Mouse (Mus musculus): ENCODE measurements around the gene Auts2. TPM values are rescaled to one million over a fixed set of nuclear protein-coding genes. Genes with fewer than 3 reads are reported as not detected.
"Not testable (repeated sequence)": the region's sequence is repeated elsewhere in the genome, so short reads cannot be mapped to it uniquely, and the experiment has no call there.

Gene Auts2
- polyA plus RNA-seq (2012; rRNA removed) = 9.4 and 10.4 TPM in 2 replicates

DNA sequence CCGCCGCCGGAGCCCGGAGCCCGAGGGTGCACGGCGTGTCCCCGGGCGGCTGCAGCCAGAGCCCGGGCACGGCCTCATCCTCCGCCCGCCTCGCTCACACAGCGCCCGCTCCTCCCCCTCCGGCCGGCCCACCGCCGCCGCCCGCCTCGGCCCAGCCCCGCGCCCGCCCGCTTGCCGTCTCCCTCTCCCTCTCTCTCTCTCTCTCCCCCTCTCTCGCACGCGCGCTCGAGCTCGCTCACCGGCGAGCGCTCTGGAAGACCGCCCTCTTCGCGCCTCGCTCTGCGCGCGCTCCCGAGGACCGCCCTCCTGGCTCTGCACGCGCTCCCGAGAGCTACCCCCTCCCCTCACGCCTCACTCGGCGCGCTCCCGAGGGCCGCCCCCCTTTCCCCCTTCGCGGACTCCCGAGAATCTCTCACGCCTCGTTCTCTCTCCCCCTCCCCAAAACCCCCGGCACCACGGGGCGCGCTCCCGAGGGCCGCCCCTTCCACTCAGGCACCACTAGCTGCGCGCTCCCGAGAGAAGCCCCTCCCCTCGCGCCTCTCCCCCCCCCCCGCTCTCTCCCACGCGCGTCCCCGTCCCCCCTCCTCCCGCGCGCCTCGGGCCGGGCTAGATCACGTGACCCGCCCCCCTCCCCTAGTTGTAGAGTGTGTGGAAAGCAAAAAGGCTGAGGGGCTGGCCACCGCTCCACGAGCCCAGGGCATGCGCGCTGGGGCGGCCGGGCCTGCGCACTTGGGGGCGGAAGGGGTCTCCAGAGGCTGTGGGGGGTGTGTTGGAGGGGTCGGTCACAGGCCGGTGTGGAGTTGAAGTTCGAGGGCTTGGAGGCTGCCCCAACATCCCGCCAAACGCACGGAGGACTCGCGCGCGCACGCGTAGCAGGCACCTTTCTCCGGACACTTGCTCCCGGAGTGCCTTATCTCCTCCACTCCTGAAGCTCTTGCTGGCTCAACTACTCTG, at the start of gene Auts2:
Gene Auts2, minus strand, starts transcription at position 227 of the 954 bp plus-strand sequence.
- under 1% methylated on average over 83 of the region's 105 CpGs for WGBS
- peaks cover 6% of the 10 kb centered on the region; the same call in 1 of the 2 replicates for H3K4me1 ChIP-seq (ENCODE audit: control insufficient read depth, insufficient read depth, insufficient read length, low read length)
- no peaks in the 10 kb centered on the region for H3K36me3 ChIP-seq (ENCODE audit: control insufficient read depth, insufficient read depth, low read length)
- H3K4me3 ChIP-seq (ENCODE audit: low read depth, low read length) = peak within 1 kb of the TSS; percentile 78
- peaks cover 26% of the 10 kb centered on the region for H3K27me3 ChIP-seq (ENCODE audit: control insufficient read depth, insufficient read depth, low read length)
- TF ChIP-seq POLR2A (IDR thresholded peaks at IDR 0.05; ENCODE audit: low read depth, low read length) (no peak), CTCF (IDR thresholded peaks at IDR 0.05; ENCODE audit: extremely low read depth, insufficient read length, insufficient replicate concordance, low read depth, low read length) (no peak)
- H3K27ac ChIP-seq (ENCODE audit: insufficient read depth, low read depth, low read length) = no peak within 1 kb of the TSS

DNA sequence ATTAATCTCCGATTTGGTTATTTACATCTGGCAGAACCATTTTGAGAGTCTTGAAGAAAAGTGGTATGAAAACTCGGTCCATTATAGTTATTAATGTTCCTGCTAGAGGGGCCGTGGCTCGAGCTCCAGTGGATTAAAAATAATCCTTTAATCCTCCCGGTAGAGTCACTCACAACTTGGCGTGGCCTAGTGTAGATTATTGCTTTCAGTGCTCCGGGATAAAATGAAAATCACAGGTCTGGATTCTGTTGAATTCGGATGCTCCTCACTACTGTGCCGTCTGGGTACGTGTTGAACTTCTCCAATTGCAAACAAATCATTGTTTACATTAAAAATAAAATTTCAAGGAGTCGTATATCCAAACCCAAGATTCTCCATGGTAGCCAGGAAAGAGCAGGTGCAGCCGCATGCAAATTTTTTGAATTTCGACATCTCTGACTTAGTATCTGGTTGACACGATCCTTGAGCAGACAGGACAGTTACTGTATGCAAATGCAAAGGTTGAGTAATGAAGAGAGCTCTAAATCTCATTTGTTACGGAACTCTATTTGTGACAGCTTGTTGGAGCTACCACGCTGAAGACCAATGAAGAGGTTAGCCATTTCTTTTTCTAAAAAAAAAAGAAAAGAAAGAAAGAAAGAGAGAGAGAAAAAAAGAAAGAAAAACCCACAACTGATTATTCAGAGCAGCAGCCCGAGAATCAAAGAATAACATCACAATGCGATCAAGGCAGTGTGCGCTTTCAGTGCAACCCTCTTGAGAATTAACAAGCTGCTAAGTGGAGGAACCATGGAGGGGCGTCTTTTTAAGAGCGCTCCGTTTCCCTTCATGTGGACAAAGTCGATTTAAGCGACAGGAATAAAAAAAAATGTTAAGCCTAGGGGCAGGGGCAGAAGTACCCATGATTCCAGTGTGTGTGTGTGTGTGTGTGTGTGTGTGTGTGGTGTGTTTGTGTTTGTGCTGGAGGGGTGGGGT, 48.9 kb upstream of the Auts2 start:
- Histone ChIP-seq H3K4me1 (ENCODE audit: control insufficient read depth, insufficient read depth, insufficient read length, low read length) (peaks cover 2% of the 10 kb centered on the region; the same call in 1 of the 2 replicates), H3K4me3 (ENCODE audit: low read depth, low read length) (no peak overlapping the region), H3K27me3 (ENCODE audit: control insufficient read depth, insufficient read depth, low read length) (no peaks in the 10 kb centered on the region), H3K27ac (ENCODE audit: insufficient read depth, low read depth, low read length) (no peak overlapping the region), H3K36me3 (ENCODE audit: control insufficient read depth, insufficient read depth, low read length) (no peaks in the 10 kb centered on the region)
- TF ChIP-seq POLR2A (IDR thresholded peaks at IDR 0.05; ENCODE audit: low read depth, low read length) = no peak
- 84% methylated on average over 24 of the region's 24 CpGs for WGBS

DNA sequence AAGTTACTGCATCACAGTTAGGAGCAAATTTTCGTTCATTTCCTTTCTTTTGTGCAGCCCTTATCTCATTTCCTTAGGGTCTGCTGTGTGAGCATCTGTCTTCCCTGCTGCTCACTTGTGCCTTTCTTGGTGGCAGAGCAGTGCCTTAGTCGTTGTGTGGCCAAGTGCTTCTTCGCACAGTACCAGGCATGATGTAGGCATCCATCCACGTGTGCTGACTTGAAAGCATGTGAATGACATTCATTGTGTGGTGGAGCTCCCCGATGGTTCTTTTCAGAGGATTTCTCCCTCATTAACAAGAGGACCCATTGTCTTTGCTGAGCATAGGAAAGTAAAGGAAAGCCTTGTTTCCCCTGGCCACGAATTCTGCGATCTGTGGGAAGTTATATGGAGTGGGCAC, 36.6 kb upstream of the Auts2 start:
- Histone ChIP-seq H3K27me3 (ENCODE audit: control insufficient read depth, insufficient read depth, low read length) (no peaks in the 10 kb centered on the region), H3K4me1 (ENCODE audit: control insufficient read depth, insufficient read depth, insufficient read length, low read length) (no peaks in the 10 kb centered on the region), H3K36me3 (ENCODE audit: control insufficient read depth, insufficient read depth, low read length) (no peaks in the 10 kb centered on the region), H3K27ac (ENCODE audit: insufficient read depth, low read depth, low read length) (no peak overlapping the region), H3K4me3 (ENCODE audit: low read depth, low read length) (no peak overlapping the region)
- TF ChIP-seq POLR2A (IDR thresholded peaks at IDR 0.05; ENCODE audit: low read depth, low read length) (no peak), CTCF (IDR thresholded peaks at IDR 0.05; ENCODE audit: extremely low read depth, insufficient read length, insufficient replicate concordance, low read depth, low read length) (no peak)
- WGBS = 72% methylated on average over 7 of the region's 7 CpGs

DNA sequence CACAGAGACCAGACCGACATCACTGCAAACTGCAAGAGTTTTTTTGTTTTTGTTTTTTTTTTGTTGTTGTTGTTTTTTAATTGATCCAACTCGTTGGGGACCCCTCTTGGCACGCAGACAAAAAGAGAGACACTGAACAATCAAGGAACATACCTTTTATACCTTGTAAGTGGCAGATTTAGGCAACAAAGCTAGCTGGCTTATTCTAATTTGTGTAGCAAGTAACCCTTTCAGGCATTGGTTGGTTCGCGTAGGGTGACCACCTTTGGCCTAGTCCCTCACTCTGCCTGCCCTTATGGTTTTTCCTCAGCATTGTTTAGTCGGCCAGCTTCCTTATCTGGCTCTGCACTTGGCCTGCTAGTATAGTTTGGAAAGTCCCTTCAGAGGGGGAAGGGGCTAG, 17.6 kb upstream of the Auts2 start:
- H3K4me3 ChIP-seq (ENCODE audit: low read depth, low read length); H3K4me1 ChIP-seq (ENCODE audit: control insufficient read depth, insufficient read depth, insufficient read length, low read length); H3K36me3 ChIP-seq (ENCODE audit: control insufficient read depth, insufficient read depth, low read length); H3K27ac ChIP-seq (ENCODE audit: insufficient read depth, low read depth, low read length); H3K27me3 ChIP-seq (ENCODE audit: control insufficient read depth, insufficient read depth, low read length): not testable (repeated sequence)
- 74% methylated on average over 6 of the region's 6 CpGs for WGBS

DNA sequence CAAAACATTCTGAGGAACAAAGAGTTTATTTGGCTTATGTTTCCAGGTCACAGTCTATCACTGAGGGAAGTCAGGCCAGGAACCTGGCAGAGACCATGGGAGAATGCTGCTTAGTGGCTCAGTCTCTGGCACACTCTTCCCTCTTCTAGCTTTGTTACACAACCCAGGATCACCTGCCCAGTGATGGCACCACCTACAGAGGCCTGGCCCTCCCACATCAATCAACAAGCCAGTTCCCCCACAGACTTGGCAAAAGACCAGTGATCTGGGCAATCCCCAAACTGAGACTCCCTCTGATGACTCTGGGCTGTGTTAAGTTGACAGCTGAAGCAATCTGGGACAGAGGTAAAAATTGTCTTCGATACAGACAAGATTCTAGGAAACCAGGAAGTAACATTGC, 2.6 kb upstream of the Auts2 start:
- WGBS = 28% methylated on average over 1 of the region's 1 CpGs
- no peaks in the 10 kb centered on the region for H3K36me3 ChIP-seq (ENCODE audit: control insufficient read depth, insufficient read depth, low read length)
- H3K27ac ChIP-seq (ENCODE audit: insufficient read depth, low read depth, low read length) = no peak overlapping the region
- H3K4me3 ChIP-seq (ENCODE audit: low read depth, low read length) = no peak overlapping the region
- H3K4me1 ChIP-seq (ENCODE audit: control insufficient read depth, insufficient read depth, insufficient read length, low read length) = peaks cover 6% of the 10 kb centered on the region; the same call in 1 of the 2 replicates
- no peak for TF ChIP-seq CTCF (IDR thresholded peaks at IDR 0.05; ENCODE audit: extremely low read depth, insufficient read length, insufficient replicate concordance, low read depth, low read length)
- TF ChIP-seq POLR2A (IDR thresholded peaks at IDR 0.05; ENCODE audit: low read depth, low read length) = no peak
- H3K27me3 ChIP-seq (ENCODE audit: control insufficient read depth, insufficient read depth, low read length) = peaks cover 26% of the 10 kb centered on the region

DNA sequence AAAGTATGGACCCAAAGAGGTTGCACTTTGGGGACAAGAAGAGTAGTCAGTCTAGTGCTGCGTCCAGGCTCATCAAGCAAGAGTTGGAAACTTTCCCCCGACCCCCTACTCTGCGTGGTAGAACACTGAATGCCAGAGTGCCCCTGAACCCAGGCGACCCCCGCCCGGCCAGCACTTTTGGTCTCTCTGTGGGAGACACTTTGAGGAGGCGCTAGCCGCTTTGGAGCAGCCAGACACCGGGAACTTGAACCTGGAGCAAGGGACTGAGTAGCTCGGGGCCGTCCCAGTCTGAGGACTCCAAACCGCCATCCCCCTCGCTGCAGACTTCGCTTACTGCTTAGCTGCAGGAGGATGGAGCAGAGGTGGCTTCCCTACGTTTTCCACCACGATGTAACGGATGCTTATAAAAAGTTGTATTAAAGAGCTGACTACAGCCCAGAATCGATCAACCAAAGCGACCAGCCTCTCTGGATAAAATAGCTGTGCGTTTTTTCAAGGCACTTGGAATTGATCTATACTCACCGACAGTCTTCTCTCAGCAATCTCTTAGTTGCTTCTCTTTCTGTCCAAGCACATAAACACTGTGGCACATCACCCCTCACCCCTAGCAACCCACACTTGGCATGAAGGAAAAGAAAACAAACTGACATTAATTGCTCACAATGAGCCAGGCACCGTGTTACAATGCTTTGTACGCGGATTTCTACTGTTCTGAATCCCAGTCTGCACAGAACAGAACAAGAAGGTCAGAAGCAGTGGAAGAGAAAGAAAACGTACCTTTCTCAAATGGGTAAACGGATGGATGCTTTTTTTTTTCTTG, 1.2 kb upstream of the Auts2 start:
- Histone ChIP-seq H3K27ac (ENCODE audit: insufficient read depth, low read depth, low read length) (no peak overlapping the region), H3K4me3 (ENCODE audit: low read depth, low read length) (peak overlapping the region; percentile 17; the same call in 1 of the 2 replicates), H3K27me3 (ENCODE audit: control insufficient read depth, insufficient read depth, low read length) (peaks cover 26% of the 10 kb centered on the region), H3K36me3 (ENCODE audit: control insufficient read depth, insufficient read depth, low read length) (no peaks in the 10 kb centered on the region), H3K4me1 (ENCODE audit: control insufficient read depth, insufficient read depth, insufficient read length, low read length) (peaks cover 6% of the 10 kb centered on the region; the same call in 1 of the 2 replicates)
- WGBS = 12% methylated on average over 26 of the region's 26 CpGs
- TF ChIP-seq POLR2A (IDR thresholded peaks at IDR 0.05; ENCODE audit: low read depth, low read length) (no peak), CTCF (IDR thresholded peaks at IDR 0.05; ENCODE audit: extremely low read depth, insufficient read length, insufficient replicate concordance, low read depth, low read length) (no peak)

Measured in small intestine, adult 2 months (tissue).